Mouse (Mus musculus) heart, postnatal 4 days (tissue): ENCODE measurements around the gene Bcas3. TPM values are rescaled to one million over a fixed set of nuclear protein-coding genes. Genes with fewer than 3 reads are reported as not detected.
"Not testable (repeated sequence)": the region's sequence is repeated elsewhere in the genome, so short reads cannot be mapped to it uniquely, and the experiment has no call there.

Source experiments
- DNase-seq: peaks from one replicate; pipeline ENCODE4 v3.0.0; 2021
- total RNA-seq, 2 experiments: library from RNA; stranded (reverse); gene quantifications; 2 replicates each; pipeline ENCODE4 v1.2.3; 2021

Gene Bcas3
- total RNA-seq, 2 experiments from 2014 or later = 24.4 to 24.7 TPM

- peak; percentile 28 for DNase-seq
These were observed 129.9 kb downstream of the Bcas3 start for GRCm38 (mm10) chr11:85482737-85483467.

DNA sequence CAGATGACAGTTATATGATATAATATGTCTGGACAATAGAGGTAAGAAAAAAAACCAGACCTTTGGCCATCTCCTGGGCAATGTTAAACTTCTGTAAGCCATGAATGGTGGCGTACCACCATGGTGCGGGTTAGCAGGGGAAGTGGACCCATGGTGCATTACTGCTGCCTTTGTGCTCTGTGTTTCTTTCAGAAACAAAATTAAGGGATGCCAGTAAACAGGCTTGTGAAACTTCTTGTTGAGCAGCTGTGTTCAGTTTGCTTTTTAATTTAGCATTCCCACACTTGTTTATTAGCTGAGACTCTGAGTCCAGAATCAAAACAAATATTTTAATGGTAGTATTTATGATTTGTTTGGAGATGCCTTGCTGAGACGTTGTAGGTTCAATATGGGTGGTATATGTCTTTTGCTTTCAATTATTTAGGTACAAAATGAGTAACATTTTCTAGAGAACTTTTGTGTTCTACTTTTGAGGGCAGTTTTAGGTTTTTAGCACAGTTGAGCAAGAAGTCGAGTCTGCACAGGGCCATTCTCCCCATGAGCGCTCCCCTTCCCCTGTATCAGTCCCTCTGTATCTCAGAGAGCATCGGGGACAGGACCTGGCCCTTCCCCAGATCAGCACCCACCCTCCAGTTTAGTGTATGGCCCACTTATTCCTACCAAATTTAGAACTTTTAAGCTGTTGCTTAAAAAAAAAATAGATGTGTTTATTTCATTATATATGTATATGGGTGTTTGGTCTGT, 132.4 kb downstream of the Bcas3 start:
- DNase-seq = no peak

DNA sequence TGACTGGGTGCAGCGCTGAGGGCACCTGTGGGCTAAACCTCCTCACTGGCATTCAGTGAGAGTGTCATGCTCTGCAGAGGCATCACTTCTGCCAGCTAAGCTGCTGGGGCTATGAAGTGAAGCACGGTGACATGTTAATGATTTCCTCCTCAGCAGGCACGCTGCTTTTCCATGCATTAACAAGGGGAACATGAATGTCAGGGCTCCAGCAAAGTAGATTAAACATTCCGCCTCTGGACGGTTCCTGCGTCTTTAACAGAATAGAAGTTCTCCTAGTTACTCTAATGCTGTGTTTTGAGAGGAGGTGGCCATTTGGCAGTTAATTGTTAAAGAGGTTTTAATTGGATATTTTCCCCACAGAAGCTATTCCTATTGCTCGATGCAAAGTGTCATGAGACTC, 134.5 kb downstream of the Bcas3 start:
- no peak for DNase-seq

GRCm38 (mm10) chr11:85492231-85492630, 139.3 kb downstream of the Bcas3 start:
- peak; percentile 81 for DNase-seq

- DNase-seq = no peak
These were observed 139.7 kb downstream of the Bcas3 start for GRCm38 (mm10) chr11:85492666-85493065.

DNA sequence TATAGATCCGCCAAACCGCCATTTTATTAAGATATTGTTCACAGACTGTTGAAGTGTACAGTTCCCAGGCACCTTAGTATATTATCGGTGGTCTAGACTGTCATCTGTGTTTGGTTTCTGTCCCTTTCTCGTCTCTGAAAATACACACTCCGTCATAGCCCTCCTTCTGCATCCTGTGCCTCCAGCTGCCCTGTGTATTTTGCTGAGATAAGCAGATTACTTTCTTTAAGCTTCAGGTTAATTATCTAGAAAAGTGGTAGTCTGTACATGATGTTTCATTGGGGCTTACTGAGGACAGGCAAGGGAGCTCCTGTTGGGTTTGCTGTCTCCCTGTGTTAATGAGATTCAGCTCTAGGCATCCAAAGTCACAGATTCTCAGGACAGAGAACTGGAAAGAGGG, 146.6 kb downstream of the Bcas3 start:
- DNase-seq = no peak

- DNase-seq = no peak
These were observed 149.1 kb downstream of the Bcas3 start for GRCm38 (mm10) chr11:85502031-85502430.

DNA sequence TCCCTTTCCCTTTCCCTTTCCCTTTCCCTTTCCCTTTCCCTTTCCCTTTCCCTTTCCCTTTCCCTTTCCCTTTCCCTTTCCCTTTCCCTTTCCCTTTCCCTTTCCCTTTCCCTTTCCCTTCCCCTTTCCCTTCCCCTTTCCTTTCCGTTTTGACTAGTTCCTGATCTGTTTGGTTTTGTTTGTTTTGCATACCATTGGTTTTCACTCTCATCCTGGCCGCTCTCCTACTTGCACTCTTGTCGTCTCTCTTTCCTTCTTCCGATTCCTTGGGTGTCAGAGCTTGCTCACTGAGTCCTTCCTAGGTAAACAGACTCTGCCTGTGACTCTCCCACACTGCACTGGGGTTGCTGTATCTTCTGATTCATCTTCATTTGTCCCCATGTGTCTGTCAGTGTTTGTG, 151.8 kb downstream of the Bcas3 start:
- not testable (repeated sequence) for DNase-seq

DNA sequence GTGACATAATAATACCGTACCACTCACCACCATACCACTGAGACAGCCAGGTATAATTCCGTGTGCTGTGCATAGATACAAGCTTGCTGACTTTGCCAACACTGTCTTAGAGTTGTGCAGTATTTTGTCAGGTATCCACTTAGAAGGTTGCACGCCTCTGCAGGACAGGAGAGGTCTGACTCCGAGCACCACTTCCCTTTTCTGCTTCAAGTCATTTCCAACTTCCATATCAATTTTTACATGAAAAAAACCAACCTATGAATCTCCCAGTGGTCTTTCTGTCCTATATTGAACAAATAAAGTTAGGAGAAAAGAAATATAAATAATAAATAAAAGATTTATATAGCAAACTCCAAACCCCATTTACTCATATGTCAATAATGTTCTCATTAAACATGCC, 152.8 kb downstream of the Bcas3 start:
- no peak for DNase-seq

- no peak for DNase-seq
These were observed 156.4 kb downstream of the Bcas3 start for GRCm38 (mm10) chr11:85509334-85509733.

DNA sequence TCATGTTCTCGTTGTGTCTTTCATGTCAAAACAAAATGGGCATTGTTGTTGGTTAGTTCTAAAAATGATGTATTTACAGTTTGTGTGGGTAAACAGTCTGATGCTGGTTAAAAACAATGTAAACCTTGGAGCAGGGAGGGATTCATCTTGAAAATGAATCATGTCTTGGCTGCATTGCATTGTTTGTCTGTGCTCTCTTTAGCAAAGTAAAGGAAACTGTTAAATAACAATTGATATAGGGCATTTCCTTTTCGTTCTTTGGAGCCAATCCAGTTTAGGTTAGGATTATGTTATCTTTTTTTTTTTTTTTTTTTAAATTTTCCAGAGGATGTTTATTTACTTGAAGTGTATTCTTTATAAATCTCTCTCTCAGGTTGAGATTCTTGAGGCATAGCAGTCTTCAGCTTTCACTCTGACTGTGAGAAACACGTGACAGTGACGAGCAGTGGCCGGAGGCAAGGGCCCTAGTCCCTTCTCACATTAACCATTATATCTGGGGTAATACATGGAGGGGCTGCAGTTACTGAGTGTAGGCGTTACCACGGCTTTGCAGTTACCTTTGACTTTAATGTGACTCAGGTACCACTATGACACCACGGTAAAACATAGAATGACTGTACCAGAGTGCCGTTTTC, 158.4 kb downstream of the Bcas3 start:
- no peak for DNase-seq

- no peak for DNase-seq
These were observed 163.8 kb downstream of the Bcas3 start for GRCm38 (mm10) chr11:85516724-85517123.

GRCm38 (mm10) chr11:85518025-85518756, 165.2 kb downstream of the Bcas3 start:
- DNase-seq = peak; percentile 48

GRCm38 (mm10) chr11:85520236-85520635, 167.3 kb downstream of the Bcas3 start:
- no peak for DNase-seq

DNA sequence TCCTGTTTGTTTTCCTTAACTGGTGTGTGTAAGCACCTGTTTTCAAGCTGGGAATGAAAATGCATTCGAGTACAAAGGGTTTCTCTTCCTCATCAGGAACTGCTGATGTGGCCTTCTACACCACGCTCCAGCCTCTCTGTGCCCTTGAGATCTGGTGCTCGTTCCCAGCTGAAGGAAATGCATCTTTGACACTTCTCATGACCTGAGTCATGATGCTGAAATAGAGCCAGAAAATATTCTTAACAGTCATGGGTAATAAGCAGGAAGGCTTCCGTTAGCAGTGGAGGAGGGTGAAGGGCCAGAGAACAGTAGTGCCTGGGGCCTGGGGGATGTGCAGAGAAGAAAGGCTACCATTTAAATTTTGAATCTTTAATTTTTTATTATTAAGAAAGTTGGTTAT, 168.0 kb downstream of the Bcas3 start:
- peak; percentile 11 for DNase-seq

GRCm38 (mm10) chr11:85523646-85524045, 170.7 kb downstream of the Bcas3 start:
- DNase-seq = peak; percentile 49

GRCm38 (mm10) chr11:85524186-85524585, 171.2 kb downstream of the Bcas3 start:
- peak; percentile 79 for DNase-seq

DNA sequence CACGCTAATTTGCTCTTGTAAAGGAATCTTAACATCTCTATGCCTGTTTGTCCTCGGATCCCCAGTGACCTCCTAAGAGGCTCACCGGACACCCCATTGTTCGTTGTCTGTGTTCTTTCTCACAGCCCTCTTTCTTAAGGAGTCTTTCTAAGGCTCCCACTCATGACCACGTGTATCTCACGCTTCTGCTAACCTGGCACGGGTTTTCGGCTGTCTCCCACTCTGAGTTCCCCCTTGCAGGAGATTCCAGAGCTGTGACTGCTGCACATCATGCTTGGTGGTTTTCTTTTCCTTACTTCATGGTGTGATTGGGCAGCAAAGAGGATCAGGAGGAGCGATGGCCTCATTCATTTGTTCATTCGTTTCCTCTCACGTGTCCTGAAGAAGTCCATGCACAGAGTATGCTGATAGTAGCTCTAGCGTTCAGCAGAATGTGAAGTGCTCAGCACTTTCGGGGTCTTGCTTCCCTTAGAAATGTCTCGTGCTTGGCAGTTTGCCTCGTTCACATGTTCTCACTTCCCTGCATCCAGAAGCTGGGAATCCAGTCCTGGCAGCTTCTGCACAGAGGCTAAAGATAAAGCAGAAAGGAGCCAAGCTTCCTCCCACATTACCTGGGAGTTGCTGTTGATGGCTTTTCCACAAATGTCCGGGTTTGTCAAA, 172.0 kb downstream of the Bcas3 start:
- peak; percentile 78 for DNase-seq

- DNase-seq = no peak
These were observed 172.5 kb downstream of the Bcas3 start for GRCm38 (mm10) chr11:85525501-85525885.

DNA sequence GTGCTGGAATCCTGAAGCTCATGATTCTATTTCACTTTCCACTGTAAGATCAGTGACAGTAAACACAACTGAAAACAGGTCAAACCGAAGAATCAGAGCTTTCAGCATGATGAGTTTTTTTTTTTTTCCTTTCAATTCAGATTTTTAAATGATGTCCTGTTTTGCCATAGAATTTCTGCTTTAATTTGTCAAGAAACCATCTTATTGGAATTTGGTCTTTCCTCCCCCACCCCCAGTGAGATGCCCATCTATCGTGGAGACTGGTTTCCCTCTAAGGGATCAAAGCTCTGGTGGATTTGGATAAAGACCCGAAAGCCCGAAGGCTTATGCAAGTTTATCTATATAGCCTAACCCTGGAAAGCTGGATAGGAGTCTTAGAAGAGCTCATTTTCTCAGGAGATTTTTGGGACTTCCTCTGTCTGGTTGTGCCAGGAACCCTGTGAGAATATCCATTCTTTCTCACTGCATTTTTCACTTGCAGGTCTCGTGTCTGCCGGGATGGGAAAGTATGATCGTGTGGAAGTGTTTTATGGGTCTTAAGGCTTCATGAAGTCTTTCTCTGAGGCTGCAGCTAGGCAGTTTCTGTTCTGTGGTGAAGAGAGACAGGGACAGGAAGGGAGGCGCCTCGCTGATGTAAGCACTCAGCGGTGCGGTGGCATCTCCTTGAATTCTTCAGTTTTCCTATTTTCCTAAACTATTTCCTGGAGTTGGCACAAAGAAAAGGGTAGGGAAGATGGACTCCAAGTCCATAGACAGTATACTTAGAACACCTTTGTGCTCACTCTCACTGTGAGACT, 173.2 kb downstream of the Bcas3 start:
- no peak for DNase-seq

- DNase-seq = no peak
These were observed 174.3 kb downstream of the Bcas3 start for GRCm38 (mm10) chr11:85527261-85527660.
